Mouse (Mus musculus) heart, embryonic 11.5 days (tissue): ENCODE data around the gene Tmem265. TPM values are rescaled to one million over a fixed set of nuclear protein-coding genes. Genes with fewer than 3 reads are reported as not detected.

Experiments used
- ATAC-seq: fragments of 200-750 bp; cut with Nextera tagmentation; replicated peaks from 2 replicates; pipeline ENCODE4 v1.8.0; 2017; ENCODE audit warnings: moderate library complexity; ENCODE audit not compliant: insufficient number of reproducible peaks, low FRiP score, low TSS enrichment
- H3K27ac ChIP-seq: fragments of 300-500 bp; sonication (generic); 2 replicates; pipeline ENCODE4 v1.5.1; 2014; ENCODE audit warnings: mild to moderate bottlenecking, low read depth, low read length
- H3K27me3 ChIP-seq: fragments of 300-500 bp; sonication (generic); 2 replicates; pipeline ENCODE4 v1.6.1; 2014; ENCODE audit warnings: mild to moderate bottlenecking, low read length, mixed read lengths; ENCODE audit not compliant: control insufficient read depth, insufficient read depth
- H3K36me3 ChIP-seq: fragments of 300-500 bp; sonication (generic); 2 replicates; pipeline ENCODE4 v1.6.1; 2014; ENCODE audit warnings: mild to moderate bottlenecking, low read length, moderate library complexity, mixed read lengths; ENCODE audit not compliant: control insufficient read depth, insufficient read depth
- H3K4me1 ChIP-seq: fragments of 300-500 bp; sonication (generic); 2 replicates; pipeline ENCODE4 v1.6.1; 2014; ENCODE audit warnings: low read length; ENCODE audit not compliant: control insufficient read depth, insufficient read depth
- H3K4me2 ChIP-seq: fragments of 300-500 bp; sonication (generic); 2 replicates; pipeline ENCODE4 v1.6.1; 2014; ENCODE audit warnings: mild to moderate bottlenecking, moderate library complexity
- H3K4me3 ChIP-seq: fragments of 300-500 bp; sonication (generic); 2 replicates; pipeline ENCODE4 v1.5.1; 2014; ENCODE audit warnings: low read depth, low read length
- H3K9ac ChIP-seq: fragments of 300-500 bp; sonication (generic); 2 replicates; pipeline ENCODE4 v1.6.1; 2014; ENCODE audit warnings: mild to moderate bottlenecking, low read depth, low read length, moderate library complexity
- H3K9me3 ChIP-seq: fragments of 300-500 bp; sonication (generic); replicated peaks from 2 replicates; pipeline ENCODE4 v1.6.1; 2016; ENCODE audit warnings: low read length; ENCODE audit not compliant: control insufficient read depth
- WGBS: fragments of 180-500 bp; shearing (Covaris S2); extraction: QIAGEN DNeasy Blood & Tissue Kit; methylation state at CpG from one replicate; pipeline ENCODE4 v1.1.7; 2014; ENCODE audit not compliant: insufficient replicate concordance; 5-methylcytosine and 5-hydroxymethylcytosine counted together
- polyA plus RNA-seq: library from polyadenylated mRNA; unstranded; fragments of >200 nt; fragmentation: Nextera tagmentation; extraction: Ambion mirVana; gene quantifications from 2 replicates; pipeline ENCODE4 v1.2.1, GENCODE M21; 2014

The Tmem265 gene
- polyA plus RNA-seq, 1 experiment from 2014 or later: 3.0 TPM

- H3K27ac ChIP-seq: no peak overlapping the region
- 99% methylated on average over 3 of the region's 3 CpGs for WGBS
Measured at GRCm38 (mm10) chr7:127541671-127542070, 19.5 kb upstream of the Tmem265 start.

GRCm38 (mm10) chr7:127549116-127549835 lies 11.9 kb upstream of the Tmem265 start:
- Histone ChIP-seq H3K27ac (no peak overlapping the region), H3K36me3 (peaks cover 46% of the 10 kb centered on the region), H3K9ac (no peak overlapping the region), H3K4me3 (no peak overlapping the region), H3K4me2 (no peak overlapping the region), H3K9me3 (no peaks in the 10 kb centered on the region), H3K4me1 (no peaks in the 10 kb centered on the region), H3K27me3 (no peaks in the 10 kb centered on the region)
- WGBS: 92% methylated on average over 15 of the region's 15 CpGs
- no peak for ATAC-seq

More at GRCm38 (mm10) chr7:127541671-127542070, 19.5 kb upstream of the Tmem265 start:
- Histone ChIP-seq H3K9ac (no peak overlapping the region), H3K4me2 (no peak overlapping the region), H3K27me3 (no peaks in the 10 kb centered on the region), H3K36me3 (peaks cover 64% of the 10 kb centered on the region), H3K4me1 (no peaks in the 10 kb centered on the region), H3K9me3 (no peaks in the 10 kb centered on the region), H3K4me3 (no peak overlapping the region)
- ATAC-seq: no peak

GRCm38 (mm10) chr7:127551558-127551957 lies 9.6 kb upstream of the Tmem265 start:
- WGBS: 98% methylated on average over 8 of the region's 8 CpGs
- ATAC-seq: no peak
- no peaks in the 10 kb centered on the region for H3K9me3 ChIP-seq
- H3K4me3 ChIP-seq: no peak overlapping the region
- no peak overlapping the region for H3K27ac ChIP-seq
- no peaks in the 10 kb centered on the region for H3K4me1 ChIP-seq
- H3K27me3 ChIP-seq: no peaks in the 10 kb centered on the region
- H3K9ac ChIP-seq: no peak overlapping the region
- H3K4me2 ChIP-seq: no peak overlapping the region
- H3K36me3 ChIP-seq: peaks cover 48% of the 10 kb centered on the region

GRCm38 (mm10) chr7:127560580-127560979 lies 610 bp upstream of the Tmem265 start:
- no peak for ATAC-seq
- Histone ChIP-seq H3K4me2 (no peak overlapping the region), H3K9me3 (no peaks in the 10 kb centered on the region), H3K27me3 (no peaks in the 10 kb centered on the region), H3K9ac (no peak overlapping the region), H3K36me3 (peaks cover 42% of the 10 kb centered on the region), H3K4me3 (no peak overlapping the region), H3K27ac (no peak overlapping the region), H3K4me1 (no peaks in the 10 kb centered on the region)
- WGBS: 98% methylated on average over 11 of the region's 11 CpGs

- Histone ChIP-seq H3K9me3 (no peaks in the 10 kb centered on the region), H3K4me3 (no peak overlapping the region), H3K4me1 (no peaks in the 10 kb centered on the region), H3K9ac (no peak overlapping the region), H3K27ac (no peak overlapping the region), H3K27me3 (no peaks in the 10 kb centered on the region), H3K36me3 (peaks cover 15% of the 10 kb centered on the region), H3K4me2 (no peak overlapping the region)
- 65% methylated on average over 6 of the region's 6 CpGs for WGBS
- no peak; the same call in 1 of the 2 replicates for ATAC-seq
Measured at GRCm38 (mm10) chr7:127564381-127565150, 3.4 kb downstream of the Tmem265 start.

- H3K27me3 ChIP-seq: no peaks in the 10 kb centered on the region
- under 1% methylated on average over 17 of the region's 17 CpGs for WGBS
- peaks cover 10% of the 10 kb centered on the region for H3K36me3 ChIP-seq
- peak within 1 kb of the TSS; percentile 93 for H3K4me2 ChIP-seq
- ATAC-seq: peak; percentile 96
- H3K4me1 ChIP-seq: peaks cover 13% of the 10 kb centered on the region
- H3K4me3 ChIP-seq: peak within 1 kb of the TSS; percentile 82
- peak within 1 kb of the TSS; percentile 85 for H3K9ac ChIP-seq
- no peaks in the 10 kb centered on the region for H3K9me3 ChIP-seq
- peak within 1 kb of the TSS; percentile 81 for H3K27ac ChIP-seq
Measured at GRCm38 (mm10) chr7:127572895-127573471, 11.8 kb downstream of the Tmem265 start, which contains the start of gene Phkg2. TSS of gene Phkg2 (plus strand) at chr7:127573340.

GRCm38 (mm10) chr7:127573503-127574008 lies 12.4 kb downstream of the Tmem265 start:
- H3K27ac ChIP-seq: peak overlapping the region; percentile 71
- H3K36me3 ChIP-seq: peaks cover 13% of the 10 kb centered on the region
- no peaks in the 10 kb centered on the region for H3K9me3 ChIP-seq
- under 1% methylated on average over 25 of the region's 28 CpGs for WGBS
- no peaks in the 10 kb centered on the region for H3K27me3 ChIP-seq
- peak; percentile 62 for ATAC-seq
- peak overlapping the region; percentile 82 for H3K4me3 ChIP-seq
- H3K4me1 ChIP-seq: peaks cover 13% of the 10 kb centered on the region
- H3K4me2 ChIP-seq: peak overlapping the region; percentile 93
- H3K9ac ChIP-seq: peak overlapping the region; percentile 85

GRCm38 (mm10) chr7:127574115-127574514 lies 12.9 kb downstream of the Tmem265 start:
- no peak for ATAC-seq
- Histone ChIP-seq H3K4me3 (peak overlapping the region; percentile 82), H3K27me3 (no peaks in the 10 kb centered on the region), H3K9ac (peak overlapping the region; percentile 85), H3K27ac (0 out of 2 replicates have a peak overlapping the region, but pooled peaks have one; percentile 71), H3K4me2 (peak overlapping the region; percentile 93), H3K36me3 (peaks cover 13% of the 10 kb centered on the region), H3K9me3 (no peaks in the 10 kb centered on the region), H3K4me1 (peaks cover 13% of the 10 kb centered on the region)
- WGBS: 21% methylated on average over 7 of the region's 7 CpGs
